Mouse (Mus musculus) ES-Bruce4 (cell line): Measurements from ENCODE around the gene Clec3a. TPM values are rescaled to one million over a fixed set of nuclear protein-coding genes. Genes with fewer than 3 reads are reported as not detected.

ENCODE experiments used
- H3K27ac ChIP-seq: 2 replicates; pipeline ENCODE4 v1.5.1; 2012; ENCODE audit warnings: low read length, inconsistent platforms; ENCODE audit not compliant: insufficient read depth
- H3K27me3 ChIP-seq: 2 replicates; pipeline ENCODE4 v1.6.1; 2012; ENCODE audit warnings: mild to moderate bottlenecking, low read length, inconsistent platforms; ENCODE audit not compliant: control insufficient read depth, poor library complexity, insufficient read depth, severe bottlenecking
- H3K36me3 ChIP-seq: 2 replicates; pipeline ENCODE4 v1.6.1; 2012; ENCODE audit warnings: inconsistent platforms, mild to moderate bottlenecking, low read length, moderate library complexity; ENCODE audit not compliant: control insufficient read depth, poor library complexity, insufficient read depth, severe bottlenecking
- H3K4me1 ChIP-seq: one replicate; pipeline ENCODE4 v1.8.1; 2011; ENCODE audit warnings: low read length; ENCODE audit not compliant: control insufficient read depth, insufficient read depth
- H3K4me3 ChIP-seq: 2 replicates; pipeline ENCODE4 v1.5.1; 2011; ENCODE audit warnings: low read depth, mild to moderate bottlenecking, low read length
- H3K9ac ChIP-seq: 2 replicates; pipeline ENCODE4 v1.6.1; 2012; ENCODE audit warnings: low read depth, mild to moderate bottlenecking, inconsistent platforms; ENCODE audit not compliant: poor library complexity, severe bottlenecking
- H3K9me3 ChIP-seq: replicated peaks from 2 replicates; pipeline ENCODE4 v1.6.1; 2012; ENCODE audit warnings: mild to moderate bottlenecking, low read length, inconsistent platforms; ENCODE audit not compliant: control insufficient read depth, poor library complexity, insufficient read depth, severe bottlenecking
- CTCF ChIP-seq: IDR thresholded peaks from one replicate; pipeline ENCODE4 v1.8.1; 2011; ENCODE audit warnings: low read depth, low read length
- EP300 ChIP-seq: IDR thresholded peaks from 2 replicates; pipeline ENCODE4 v1.6.1; 2011; ENCODE audit warnings: low read depth, low read length; ENCODE audit not compliant: insufficient read depth
- POLR2A ChIP-seq: IDR thresholded peaks from one replicate; pipeline ENCODE4 v1.8.1; 2011; ENCODE audit warnings: low read length; ENCODE audit not compliant: insufficient read depth
- polyA plus RNA-seq: library from polyadenylated mRNA; stranded (reverse); fragments of >200 nt; gene quantifications from 2 replicates; pipeline ENCODE4 v1.2.4, GENCODE M21; 2011; ENCODE audit warnings: low read depth; ENCODE audit not compliant: missing spikeins, insufficient read depth, insufficient read length

Gene Clec3a
- polyA plus RNA-seq, 1 experiment: not detected

- Histone ChIP-seq H3K27ac (no peak overlapping the region), H3K4me3 (no peak overlapping the region), H3K4me1 (peaks cover 3% of the 10 kb centered on the region), H3K27me3 (no peaks in the 10 kb centered on the region), H3K9ac (no peak overlapping the region), H3K36me3 (no peaks in the 10 kb centered on the region), H3K9me3 (no peaks in the 10 kb centered on the region)
- TF ChIP-seq POLR2A (no peak), CTCF (no peak), EP300 (no peak)
These were observed 44.7 kb downstream of the Clec3a start for GRCm38 (mm10) chr8:114462591-114462990.

- H3K9me3 ChIP-seq: no peaks in the 10 kb centered on the region
- H3K27ac ChIP-seq: no peak overlapping the region
- no peak overlapping the region for H3K4me3 ChIP-seq
- H3K36me3 ChIP-seq: no peaks in the 10 kb centered on the region
- no peak overlapping the region for H3K9ac ChIP-seq
- no peak for TF ChIP-seq POLR2A
- no peaks in the 10 kb centered on the region for H3K27me3 ChIP-seq
- H3K4me1 ChIP-seq: peaks cover 3% of the 10 kb centered on the region
These were observed 45.4 kb downstream of the Clec3a start for GRCm38 (mm10) chr8:114463305-114463704.

- no peaks in the 10 kb centered on the region for H3K9me3 ChIP-seq
- no peak overlapping the region for H3K9ac ChIP-seq
- H3K27ac ChIP-seq: no peak overlapping the region
- H3K4me1 ChIP-seq: no peaks in the 10 kb centered on the region
- no peaks in the 10 kb centered on the region; the same call in 1 of the 2 replicates for H3K36me3 ChIP-seq
- H3K27me3 ChIP-seq: no peaks in the 10 kb centered on the region
- no peak overlapping the region for H3K4me3 ChIP-seq
- no peak for TF ChIP-seq EP300
- TF ChIP-seq POLR2A: no peak
- TF ChIP-seq CTCF: no peak
These were observed 50.8 kb downstream of the Clec3a start for GRCm38 (mm10) chr8:114468526-114469207.

- Histone ChIP-seq H3K4me1 (no peaks in the 10 kb centered on the region), H3K27me3 (no peaks in the 10 kb centered on the region), H3K36me3 (no peaks in the 10 kb centered on the region; the same call in 1 of the 2 replicates), H3K4me3 (no peak overlapping the region), H3K27ac (no peak overlapping the region), H3K9ac (no peak overlapping the region), H3K9me3 (no peaks in the 10 kb centered on the region)
- TF ChIP-seq EP300 (no peak), CTCF (peak; percentile 48), POLR2A (no peak)
These were observed 51.3 kb downstream of the Clec3a start for GRCm38 (mm10) chr8:114469208-114469590.

GRCm38 (mm10) chr8:114473546-114473945, 55.7 kb downstream of the Clec3a start:
- no peak for TF ChIP-seq POLR2A
- TF ChIP-seq CTCF: no peak
- TF ChIP-seq EP300: no peak
- Histone ChIP-seq H3K9ac (no peak overlapping the region), H3K9me3 (no peaks in the 10 kb centered on the region), H3K27me3 (no peaks in the 10 kb centered on the region), H3K4me1 (no peaks in the 10 kb centered on the region), H3K27ac (no peak overlapping the region), H3K36me3 (no peaks in the 10 kb centered on the region; the same call in 1 of the 2 replicates), H3K4me3 (no peak overlapping the region)

Other genes with a start within 250 kb of the Clec3a start
- 0.37 and 1.1 TPM in 2 replicates for gene Vat1l, start 212.5 kb upstream of the Clec3a start, polyA plus RNA-seq
- gene Wwox, start 21.6 kb downstream of the Clec3a start, polyA plus RNA-seq: 11.3 and 14.0 TPM in 2 replicates